Mouse (Mus musculus) testis, adult 2 months (tissue): ENCODE measurements around the gene Klf1. TPM values are rescaled to one million over a fixed set of nuclear protein-coding genes. Genes with fewer than 3 reads are reported as not detected.

Experiments
- H3K27ac ChIP-seq: fragments of 200-500 bp; 2 replicates; pipeline ENCODE4 v1.5.1; 2012; ENCODE audit warnings: low read depth, low read length; ENCODE audit not compliant: control insufficient read depth, insufficient read depth
- H3K27me3 ChIP-seq: fragments of 200-500 bp; 2 replicates; pipeline ENCODE4 v1.6.1; 2012; ENCODE audit warnings: mild to moderate bottlenecking, low read length, moderate library complexity; ENCODE audit not compliant: control insufficient read depth, insufficient read depth
- H3K36me3 ChIP-seq: fragments of 200-500 bp; 2 replicates; pipeline ENCODE4 v1.6.1; 2012; ENCODE audit warnings: mild to moderate bottlenecking, low read length; ENCODE audit not compliant: control insufficient read depth, insufficient read depth
- H3K4me1 ChIP-seq: fragments of 200-500 bp; 2 replicates; pipeline ENCODE4 v1.6.1; 2012; ENCODE audit warnings: low read length; ENCODE audit not compliant: control insufficient read depth, insufficient read depth
- H3K4me3 ChIP-seq: fragments of 200-500 bp; 2 replicates; pipeline ENCODE4 v1.5.1; 2012; ENCODE audit warnings: low read depth, mild to moderate bottlenecking, low read length, moderate library complexity, mixed read lengths; ENCODE audit not compliant: control insufficient read depth
- CTCF ChIP-seq: fragments of 200-500 bp; IDR thresholded peaks from 2 replicates; pipeline ENCODE4 v1.5.1; 2012; ENCODE audit warnings: low read depth, mild to moderate bottlenecking, inconsistent platforms, low read length, moderate library complexity; ENCODE audit not compliant: control insufficient read depth, insufficient read depth, insufficient replicate concordance
- POLR2A ChIP-seq: fragments of 200-500 bp; IDR thresholded peaks from 2 replicates; pipeline ENCODE4 v1.6.1; 2012; ENCODE audit warnings: low read depth, mild to moderate bottlenecking, inconsistent platforms, low read length, moderate library complexity; ENCODE audit not compliant: control insufficient read depth
- polyA plus RNA-seq: library from polyadenylated mRNA; depleted of rRNA; stranded (reverse); fragments of >200 nt; gene quantifications from 2 replicates; pipeline ENCODE4 v1.2.3, GENCODE M21; 2012; rRNA removed

Gene Klf1
- polyA plus RNA-seq, 1 experiment, result 0.36 TPM

DNA sequence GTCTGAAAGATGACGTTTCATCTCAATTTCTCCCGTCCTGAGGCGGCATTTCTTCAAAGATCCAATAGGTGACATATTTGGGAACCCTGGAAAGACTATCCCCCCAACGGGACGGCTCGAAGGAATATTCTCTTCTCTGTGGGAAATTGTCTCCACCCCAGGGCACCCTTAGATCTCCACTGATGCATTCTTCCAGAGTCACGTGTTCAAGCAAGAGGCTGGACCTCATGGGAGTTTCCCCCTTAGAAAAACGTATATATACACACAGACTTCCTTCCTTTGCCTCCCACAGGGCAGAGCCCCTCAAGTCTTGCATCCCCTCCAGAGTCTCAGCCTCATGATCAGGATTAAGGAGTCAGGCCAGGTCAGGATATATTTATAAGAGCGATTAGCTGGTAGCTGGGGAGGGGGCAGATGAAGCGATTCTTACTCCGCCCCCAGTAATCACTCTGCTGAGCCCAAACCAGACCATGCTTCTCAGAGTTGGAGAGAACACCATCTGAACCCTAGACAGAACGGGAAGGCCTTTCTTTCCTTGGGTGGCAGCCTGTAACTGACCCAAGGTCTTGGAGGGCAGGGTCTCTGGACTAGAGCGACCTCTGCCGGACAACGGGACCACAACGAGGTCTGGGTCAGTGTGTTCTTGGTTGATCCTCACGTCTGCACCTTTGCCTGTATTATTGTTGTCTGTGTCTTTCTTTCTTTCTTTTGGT, 45.0 kb downstream of the Klf1 start, which contains the start of gene Rtbdn:
TSS of gene Rtbdn (plus strand) at position 464 of the 713 bp plus-strand sequence.
- H3K4me3 ChIP-seq, result peak within 1 kb of the TSS; percentile 15
- peaks cover 2% of the 10 kb centered on the region; the same call in 1 of the 2 replicates for H3K27me3 ChIP-seq
- no peak for TF ChIP-seq POLR2A
- peak; percentile 50; the same call in 1 of the 2 replicates for TF ChIP-seq CTCF
- peaks cover 24% of the 10 kb centered on the region for H3K4me1 ChIP-seq
- H3K27ac ChIP-seq, result no peak within 1 kb of the TSS
- no peaks in the 10 kb centered on the region for H3K36me3 ChIP-seq

- H3K27me3 ChIP-seq, result peaks cover 2% of the 10 kb centered on the region; the same call in 1 of the 2 replicates
- peaks cover 24% of the 10 kb centered on the region for H3K4me1 ChIP-seq
- TF ChIP-seq CTCF (no peak), POLR2A (0 out of 2 replicates have a peak, but pooled peaks have one; percentile 9)
- H3K27ac ChIP-seq, result no peak overlapping the region
- H3K36me3 ChIP-seq, result no peaks in the 10 kb centered on the region
- H3K4me3 ChIP-seq, result no peak overlapping the region
Measured at GRCm38 (mm10) chr8:84947241-84947545, 45.5 kb downstream of the Klf1 start.

- Histone ChIP-seq H3K4me1 (peaks cover 17% of the 10 kb centered on the region), H3K27ac (no peak overlapping the region), H3K4me3 (no peak overlapping the region), H3K36me3 (no peaks in the 10 kb centered on the region), H3K27me3 (no peaks in the 10 kb centered on the region; the same call in 1 of the 2 replicates)
- TF ChIP-seq CTCF (no peak), POLR2A (no peak)
Measured at GRCm38 (mm10) chr8:84949753-84950152, 48.0 kb downstream of the Klf1 start.

DNA sequence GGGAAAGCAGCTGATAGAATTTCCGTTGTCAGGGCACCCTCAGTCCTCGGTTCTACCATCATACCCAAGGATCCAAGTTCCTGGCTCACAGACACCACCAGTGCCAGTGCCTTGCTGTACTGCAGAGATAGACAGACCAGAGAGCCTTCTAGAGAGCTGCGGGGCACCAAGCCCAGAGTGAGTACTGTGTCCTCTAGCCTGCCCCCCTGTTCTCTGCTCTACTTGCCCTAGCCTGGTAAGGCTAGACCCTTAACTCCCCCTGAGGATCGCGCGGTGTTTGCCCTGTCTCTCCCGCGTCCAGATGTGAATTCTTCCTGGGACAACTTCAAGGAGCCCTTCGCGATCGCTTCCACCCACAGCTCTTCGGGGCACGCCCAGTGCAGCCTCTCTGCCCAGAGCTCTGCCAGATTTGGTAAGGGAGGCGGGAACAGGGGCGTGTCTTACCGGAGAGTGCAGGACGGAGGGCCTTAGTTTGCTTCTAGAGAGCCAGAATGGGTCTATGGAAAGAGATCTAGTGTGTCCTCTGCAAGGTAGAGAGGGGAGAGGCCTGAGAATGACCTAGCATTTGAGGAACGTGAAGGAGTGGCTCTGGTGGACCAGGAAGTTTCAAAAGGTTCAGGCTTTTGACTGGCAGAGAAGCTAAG, 51.0 kb downstream of the Klf1 start:
- TF ChIP-seq CTCF, result no peak
- no peak for TF ChIP-seq POLR2A
- H3K36me3 ChIP-seq, result no peaks in the 10 kb centered on the region
- H3K4me3 ChIP-seq, result no peak overlapping the region
- H3K27me3 ChIP-seq, result no peaks in the 10 kb centered on the region
- no peak overlapping the region for H3K27ac ChIP-seq
- H3K4me1 ChIP-seq, result peaks cover 6% of the 10 kb centered on the region

Other genes with a start within 250 kb of the Klf1 start
- gene Ier2, start 239.1 kb upstream of the Klf1 start, polyA plus RNA-seq, result 2.1 and 2.3 TPM in 2 replicates
- 131 and 161 TPM in 2 replicates for gene Trmt1, start 215.6 kb upstream of the Klf1 start, polyA plus RNA-seq
- gene Nacc1, start 214.1 kb upstream of the Klf1 start, polyA plus RNA-seq, result 27.5 and 28.2 TPM in 2 replicates
- 0.93 and 1.2 TPM in 2 replicates for gene Lyl1, start 200.5 kb upstream of the Klf1 start, polyA plus RNA-seq
- gene G430095P16Rik, start 178.9 kb upstream of the Klf1 start, polyA plus RNA-seq, result 0.32 TPM in 2 replicates
- 4.3 and 5.0 TPM in 2 replicates for gene Nfix, start 101.6 kb upstream of the Klf1 start, polyA plus RNA-seq
- 27.1 and 29.7 TPM in 2 replicates for gene Dand5, start 79.1 kb upstream of the Klf1 start, polyA plus RNA-seq
- 9.4 and 12.0 TPM in 2 replicates for gene Gadd45gip1, start 70.4 kb upstream of the Klf1 start, polyA plus RNA-seq
- gene Rad23a, start 61.3 kb upstream of the Klf1 start, polyA plus RNA-seq, result 106 and 110 TPM in 2 replicates
- gene Calr, start 55.0 kb upstream of the Klf1 start, polyA plus RNA-seq, result 318 and 384 TPM in 2 replicates
- gene Farsa, start 44.9 kb upstream of the Klf1 start, polyA plus RNA-seq, result 50.4 and 55.7 TPM in 2 replicates
- 101 and 138 TPM in 2 replicates for gene Syce2, start 29.8 kb upstream of the Klf1 start, polyA plus RNA-seq
- 8.1 and 10.5 TPM in 2 replicates for gene Gcdh, start 8.0 kb upstream of the Klf1 start, polyA plus RNA-seq
- 1.6 and 2.1 TPM in 2 replicates for gene Dnase2a, start 6.6 kb downstream of the Klf1 start, polyA plus RNA-seq
- gene Mast1, start 35.4 kb downstream of the Klf1 start, polyA plus RNA-seq, result 1.5 and 1.6 TPM in 2 replicates
- 0.30 and 0.32 TPM in 2 replicates for gene Rtbdn, start 45.1 kb downstream of the Klf1 start, polyA plus RNA-seq
- gene Gm49661, start 67.5 kb downstream of the Klf1 start, polyA plus RNA-seq, result 477 and 542 TPM in 2 replicates
- gene Prdx2, start 67.7 kb downstream of the Klf1 start, polyA plus RNA-seq, result 59.6 and 68.5 TPM in 2 replicates
- 1,424 and 1,585 TPM in 2 replicates for gene Rnaseh2a, start 67.8 kb downstream of the Klf1 start, polyA plus RNA-seq
- 5.7 and 9.3 TPM in 2 replicates for gene Junb, start 76.8 kb downstream of the Klf1 start, polyA plus RNA-seq
- 55.4 and 62.0 TPM in 2 replicates for gene Hook2, start 88.7 kb downstream of the Klf1 start, polyA plus RNA-seq
- 0.08 TPM in 1 of 2 replicates, not detected in the other for gene Best2, start 112.6 kb downstream of the Klf1 start, polyA plus RNA-seq
- gene Asna1, start 123.4 kb downstream of the Klf1 start, polyA plus RNA-seq, result 203 and 208 TPM in 2 replicates
- 82.1 and 88.6 TPM in 2 replicates for gene Trir, start 124.9 kb downstream of the Klf1 start, polyA plus RNA-seq
- gene Tnpo2, start 135.0 kb downstream of the Klf1 start, polyA plus RNA-seq, result 44.7 and 44.9 TPM in 2 replicates
- gene Fbxw9, start 158.1 kb downstream of the Klf1 start, polyA plus RNA-seq, result 83.8 and 91.5 TPM in 2 replicates
- gene Gm5741, start 166.1 kb downstream of the Klf1 start, polyA plus RNA-seq, result not detected in 2 replicates
- 20.0 and 22.2 TPM in 2 replicates for gene Dhps, start 169.8 kb downstream of the Klf1 start, polyA plus RNA-seq
- 32.1 and 32.6 TPM in 2 replicates for gene Wdr83os, start 178.8 kb downstream of the Klf1 start, polyA plus RNA-seq
- 21.1 and 21.4 TPM in 2 replicates for gene Wdr83, start 179.4 kb downstream of the Klf1 start, polyA plus RNA-seq
- 19.3 and 19.6 TPM in 2 replicates for gene Man2b1, start 181.3 kb downstream of the Klf1 start, polyA plus RNA-seq
- 0.21 and 0.24 TPM in 2 replicates for gene Zfp791, start 221.2 kb downstream of the Klf1 start, polyA plus RNA-seq
- not detected in 2 replicates for gene Cks1brt, start 250.0 kb downstream of the Klf1 start, polyA plus RNA-seq